Mouse (Mus musculus) stomach, embryonic 14.5 days (tissue): ENCODE results near the gene Rps5. TPM values are rescaled to one million over a fixed set of nuclear protein-coding genes. Genes with fewer than 3 reads are reported as not detected.
A peak's percentile ranks its signal among the peaks of the same experiment; 100 is the strongest.
"Not testable (repeated sequence)": the region's sequence is repeated elsewhere in the genome, so short reads cannot be mapped to it uniquely, and the experiment has no call there.

Source experiments
- ATAC-seq: fragments of 200-750 bp; cut with Nextera tagmentation; 2 replicates; pipeline ENCODE4 v1.8.0; 2017; ENCODE audit warnings: low read depth, moderate TSS enrichment; ENCODE audit not compliant: insufficient number of reproducible peaks, insufficient read depth, low FRiP score
- H3K27ac ChIP-seq: fragments of 300-500 bp; sonication (generic); 2 replicates; pipeline ENCODE4 v1.5.1; 2014; ENCODE audit warnings: mild to moderate bottlenecking, low read length, moderate library complexity, mixed read lengths
- H3K27me3 ChIP-seq: fragments of 300-500 bp; sonication (generic); 2 replicates; pipeline ENCODE4 v1.6.1; 2014; ENCODE audit warnings: low read length, control low read depth, mixed read lengths; ENCODE audit not compliant: control insufficient read depth, insufficient read depth
- H3K36me3 ChIP-seq: fragments of 300-500 bp; sonication (generic); 2 replicates; pipeline ENCODE4 v1.6.1; 2014; ENCODE audit warnings: mild to moderate bottlenecking, control low read depth, low read length, moderate library complexity, mixed read lengths; ENCODE audit not compliant: control insufficient read depth, insufficient read depth
- H3K4me1 ChIP-seq: fragments of 300-500 bp; sonication (generic); 2 replicates; pipeline ENCODE4 v1.6.1; 2014; ENCODE audit warnings: low read length, control low read depth, mixed read lengths; ENCODE audit not compliant: control insufficient read depth, insufficient read depth
- H3K4me2 ChIP-seq: fragments of 300-500 bp; sonication (generic); replicated peaks from 2 replicates; pipeline ENCODE4 v1.6.1; 2014; ENCODE audit warnings: low read depth, low read length, control low read depth
- H3K4me3 ChIP-seq: fragments of 300-500 bp; sonication (generic); 2 replicates; pipeline ENCODE4 v1.5.1; 2014; ENCODE audit warnings: low read depth, low read length, control low read depth
- H3K9ac ChIP-seq: fragments of 300-500 bp; sonication (generic); replicated peaks from 2 replicates; pipeline ENCODE4 v1.6.1; 2014; ENCODE audit warnings: low read depth, mild to moderate bottlenecking, control low read depth, low read length, moderate library complexity, mixed read lengths
- H3K9me3 ChIP-seq: fragments of 300-500 bp; sonication (generic); 2 replicates; pipeline ENCODE4 v1.6.1; 2016; ENCODE audit warnings: low read depth, low read length, control low read depth; ENCODE audit not compliant: control insufficient read depth
- WGBS: fragments of 180-500 bp; shearing (Covaris S2); extraction: QIAGEN DNeasy Blood & Tissue Kit; methylation state at CpG from one replicate; pipeline ENCODE4 v1.1.7; 2014; 5-methylcytosine and 5-hydroxymethylcytosine counted together
- polyA plus RNA-seq: library from polyadenylated mRNA; unstranded; fragments of >200 nt; fragmentation: Nextera tagmentation; extraction: Ambion mirVana; gene quantifications from 2 replicates; pipeline ENCODE4 v1.2.1, GENCODE M21; 2014

Gene Rps5
- polyA plus RNA-seq, 1 experiment from 2014 or later: 1,442 TPM

DNA sequence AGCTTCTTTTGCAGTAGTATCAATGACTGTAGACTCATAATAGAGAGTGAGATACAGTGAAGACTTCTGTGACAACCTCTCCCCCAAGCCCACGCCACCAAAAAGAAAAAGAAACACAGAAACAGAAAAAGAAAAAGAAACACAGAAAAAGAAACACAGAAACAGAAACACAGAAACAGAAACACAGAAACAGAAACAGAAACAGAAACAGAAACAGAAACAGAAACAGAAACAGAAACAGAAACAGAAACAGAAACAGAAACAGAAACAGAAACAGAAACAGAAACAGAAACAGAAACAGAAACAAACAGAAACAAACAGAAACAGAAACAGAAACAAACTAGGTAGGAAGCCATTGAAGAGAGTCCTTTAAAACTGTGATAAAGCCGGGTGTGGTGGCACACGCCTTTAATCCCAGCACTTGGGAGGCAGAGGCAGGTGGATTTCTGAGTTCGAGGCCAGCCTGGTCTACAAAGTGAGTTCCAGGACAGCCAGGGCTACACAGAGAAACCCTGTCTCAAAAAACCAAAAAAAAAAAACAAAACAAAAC lies 15.2 kb downstream of the Rps5 start:
- H3K27ac ChIP-seq, H3K4me2 ChIP-seq, H3K27me3 ChIP-seq, H3K4me3 ChIP-seq, H3K9ac ChIP-seq, H3K36me3 ChIP-seq, H3K4me1 ChIP-seq, ATAC-seq, H3K9me3 ChIP-seq: not testable (repeated sequence)
- WGBS: 92% methylated on average over 3 of the region's 4 CpGs

DNA sequence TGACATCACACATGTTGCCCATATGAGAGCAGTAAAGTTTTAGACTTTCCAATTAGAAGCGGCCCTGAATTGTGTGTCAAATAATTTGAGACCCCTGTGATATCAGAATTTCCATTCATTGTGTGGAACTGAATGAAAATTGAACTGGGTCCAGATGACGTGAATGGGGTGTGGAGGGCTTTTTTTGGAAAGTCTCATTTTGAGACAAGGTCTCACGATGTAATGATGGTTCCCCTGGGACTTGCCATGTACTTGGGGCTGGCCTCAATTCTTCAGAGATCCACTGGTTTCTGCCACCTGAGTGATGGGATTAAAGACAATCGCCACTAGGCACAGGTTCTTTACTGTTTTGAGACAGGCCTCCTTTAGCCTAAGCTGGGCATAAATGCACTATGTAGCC lies 18.5 kb downstream of the Rps5 start:
- H3K27ac ChIP-seq: no peak overlapping the region

DNA sequence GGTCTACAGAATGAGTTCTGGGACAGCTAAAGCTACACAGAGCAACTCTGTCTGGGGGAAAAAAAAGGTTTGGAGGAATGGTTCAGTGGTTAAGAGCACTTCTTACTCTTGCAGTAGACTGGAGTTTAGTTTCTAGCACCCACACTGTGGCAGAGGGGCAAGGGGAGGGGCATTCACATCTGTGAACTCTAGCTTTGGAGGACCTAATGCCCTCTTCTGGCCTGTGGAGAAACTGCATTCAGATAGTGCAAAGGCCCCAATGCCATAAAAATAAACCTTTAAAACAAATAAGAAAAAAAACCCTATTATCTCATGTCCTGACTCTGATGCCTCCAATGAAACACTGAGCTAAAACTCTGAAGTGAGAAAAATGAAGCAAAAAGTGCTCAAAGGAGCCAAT lies 21.4 kb downstream of the Rps5 start:
- Histone ChIP-seq H3K4me3 (no peak overlapping the region), H3K36me3 (no peaks in the 10 kb centered on the region), H3K4me2 (no peak overlapping the region), H3K27me3 (no peaks in the 10 kb centered on the region), H3K9me3 (no peaks in the 10 kb centered on the region), H3K27ac (no peak overlapping the region), H3K4me1 (no peaks in the 10 kb centered on the region), H3K9ac (no peak overlapping the region)
- ATAC-seq: no peak

More for the DNA sequence above, 18.5 kb downstream of the Rps5 start:
- ATAC-seq: no peak
- 88% methylated on average over 4 of the region's 4 CpGs for WGBS
- no peaks in the 10 kb centered on the region for H3K4me1 ChIP-seq
- H3K4me2 ChIP-seq: no peak overlapping the region
- no peaks in the 10 kb centered on the region for H3K9me3 ChIP-seq
- no peak overlapping the region for H3K4me3 ChIP-seq
- H3K9ac ChIP-seq: no peak overlapping the region
- no peaks in the 10 kb centered on the region for H3K27me3 ChIP-seq
- H3K36me3 ChIP-seq: no peaks in the 10 kb centered on the region

DNA sequence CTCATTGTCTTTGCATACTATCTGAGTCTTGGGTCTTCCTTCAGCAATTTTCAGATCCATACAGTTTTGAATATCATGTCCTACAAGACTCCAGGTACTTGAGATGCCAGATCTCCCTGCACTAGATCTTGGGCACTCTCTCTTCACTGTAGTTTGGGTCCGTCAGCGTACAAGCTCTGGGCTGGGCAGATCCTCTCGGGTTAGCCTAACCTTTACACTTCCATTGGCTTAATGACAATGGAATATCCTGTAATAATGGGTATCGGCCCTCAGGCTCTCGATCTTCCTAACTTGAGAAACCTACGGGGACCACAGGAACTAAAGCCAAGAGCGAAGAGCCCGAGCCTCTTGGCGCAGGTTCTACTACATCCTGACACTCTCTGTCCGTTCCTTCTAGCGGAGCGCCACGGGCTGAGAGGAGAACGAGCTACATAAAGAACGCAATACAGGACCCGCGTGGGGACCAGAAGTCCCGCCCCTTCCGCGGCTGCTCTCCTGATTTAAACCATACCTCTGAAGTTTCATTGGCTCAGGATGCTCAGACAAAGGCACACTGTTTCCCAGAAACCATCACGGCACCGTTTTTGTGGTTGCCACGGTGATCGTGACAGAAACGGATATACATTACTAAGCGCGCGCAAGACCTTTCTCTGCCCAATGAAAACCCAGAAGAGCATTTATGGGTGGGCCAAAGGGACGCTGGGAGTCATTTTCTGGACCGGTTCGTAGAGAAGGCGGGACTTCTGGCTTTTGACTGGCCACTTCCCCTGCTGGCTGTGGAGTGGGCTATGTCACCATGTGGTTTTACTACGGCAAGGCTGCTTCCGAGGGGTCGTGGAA lies 27.2 kb downstream of the Rps5 start:
- 10% methylated on average over 35 of the region's 35 CpGs for WGBS
- peak; percentile 97 for ATAC-seq
- peak overlapping the region; percentile 35 for H3K4me3 ChIP-seq

DNA sequence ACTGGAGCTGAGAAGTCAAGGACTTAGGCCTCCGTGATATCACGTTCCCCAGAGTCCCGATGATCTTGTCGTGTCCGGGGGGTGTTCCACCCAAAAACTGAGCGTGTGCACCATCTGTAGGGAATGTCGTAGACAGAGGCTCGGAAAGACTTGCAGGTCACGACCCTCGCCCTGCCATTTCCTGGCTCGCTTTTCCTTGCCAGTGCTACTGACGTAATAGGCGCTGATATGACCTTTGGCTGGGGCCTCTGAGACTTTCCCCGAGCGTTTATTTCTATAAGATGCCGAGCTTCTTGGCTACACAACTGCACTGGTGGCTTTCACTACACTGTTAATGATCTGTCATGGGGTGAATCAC lies 27.8 kb downstream of the Rps5 start:
- peak; percentile 44 for ATAC-seq
- peak overlapping the region; percentile 80 for H3K27ac ChIP-seq
- H3K27me3 ChIP-seq: no peaks in the 10 kb centered on the region
- H3K9me3 ChIP-seq: no peaks in the 10 kb centered on the region
- 3% methylated on average over 16 of the region's 16 CpGs for WGBS
- H3K4me3 ChIP-seq: peak overlapping the region; percentile 35
- H3K4me2 ChIP-seq: peak overlapping the region; percentile 74
- H3K9ac ChIP-seq: peak overlapping the region; percentile 55
- H3K36me3 ChIP-seq: no peaks in the 10 kb centered on the region
- H3K4me1 ChIP-seq: no peaks in the 10 kb centered on the region

More for the DNA sequence above, 27.2 kb downstream of the Rps5 start:
- peak overlapping the region; percentile 55 for H3K9ac ChIP-seq
- no peaks in the 10 kb centered on the region for H3K27me3 ChIP-seq
- no peaks in the 10 kb centered on the region for H3K4me1 ChIP-seq
- H3K4me2 ChIP-seq: peak overlapping the region; percentile 74
- H3K9me3 ChIP-seq: no peaks in the 10 kb centered on the region
- no peaks in the 10 kb centered on the region for H3K36me3 ChIP-seq
- H3K27ac ChIP-seq: peak overlapping the region; percentile 82

DNA sequence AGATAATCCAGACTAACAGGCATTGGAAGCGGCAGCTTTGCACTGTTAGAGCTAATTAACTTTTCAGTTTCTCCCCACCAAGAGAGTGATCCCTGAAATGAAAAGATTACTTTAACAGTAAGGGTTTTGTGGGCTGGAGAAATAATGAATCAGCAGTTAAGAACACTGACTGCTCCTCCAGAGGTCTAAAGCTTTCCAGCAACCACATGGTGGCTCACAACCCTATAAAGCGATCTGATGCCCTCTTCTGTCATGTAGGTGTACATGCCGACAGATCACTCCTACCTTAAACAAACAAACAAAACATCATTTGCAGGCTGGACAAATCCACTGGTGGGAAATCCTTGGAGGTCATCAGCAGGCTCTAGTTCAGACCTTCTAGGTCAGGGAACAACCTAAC lies 32.8 kb downstream of the Rps5 start:
- no peak overlapping the region for H3K9ac ChIP-seq
- no peaks in the 10 kb centered on the region for H3K4me1 ChIP-seq
- no peak overlapping the region for H3K4me3 ChIP-seq
- no peak overlapping the region for H3K4me2 ChIP-seq
- 47% methylated on average over 3 of the region's 3 CpGs for WGBS
- no peak for ATAC-seq
- no peaks in the 10 kb centered on the region for H3K27me3 ChIP-seq
- no peak overlapping the region for H3K27ac ChIP-seq
- H3K9me3 ChIP-seq: no peaks in the 10 kb centered on the region
- H3K36me3 ChIP-seq: no peaks in the 10 kb centered on the region

DNA sequence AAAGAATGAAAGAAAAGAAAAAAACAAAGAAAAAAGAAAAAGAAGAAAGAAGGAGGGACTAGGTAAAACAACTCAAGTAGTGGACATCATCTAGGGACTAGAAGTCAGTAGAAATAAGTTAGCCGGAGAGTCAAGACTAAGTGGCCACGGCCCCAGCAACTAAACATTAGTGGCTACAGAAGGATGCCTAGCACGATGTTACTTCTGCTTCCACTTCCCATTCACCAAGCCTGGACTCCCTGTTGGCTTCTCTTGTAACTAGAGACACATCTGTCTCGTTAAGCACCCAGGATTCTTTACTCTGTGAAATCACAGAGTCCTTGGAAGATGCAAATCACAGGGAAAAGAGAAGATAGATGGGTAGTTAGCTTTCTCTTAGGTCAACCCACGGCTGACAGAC lies 35.4 kb downstream of the Rps5 start:
- Histone ChIP-seq H3K9ac (no peak overlapping the region), H3K27ac (no peak overlapping the region), H3K9me3 (no peaks in the 10 kb centered on the region), H3K4me2 (no peak overlapping the region), H3K27me3 (no peaks in the 10 kb centered on the region), H3K36me3 (no peaks in the 10 kb centered on the region), H3K4me3 (no peak overlapping the region), H3K4me1 (no peaks in the 10 kb centered on the region)
- ATAC-seq: no peak
- WGBS: 69% methylated on average over 5 of the region's 5 CpGs

DNA sequence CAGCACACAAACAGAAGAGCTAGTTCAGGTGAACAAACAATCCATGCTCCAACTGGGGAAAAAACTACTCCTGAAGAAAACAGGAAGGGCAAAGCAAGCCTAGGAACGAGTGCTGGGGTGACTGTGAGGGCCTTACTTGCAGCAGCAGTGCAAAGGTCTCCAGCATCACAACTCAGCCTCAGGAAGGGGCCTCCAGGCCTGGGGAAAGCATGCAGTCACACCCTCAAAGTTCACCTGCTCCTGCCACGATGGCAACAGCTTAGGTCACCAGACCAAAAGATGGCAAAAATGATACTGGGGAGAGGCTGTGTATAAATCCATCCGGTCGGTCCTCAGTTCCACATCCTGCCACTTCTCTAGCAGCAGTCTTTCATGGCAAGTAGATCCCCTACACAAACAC lies 36.9 kb downstream of the Rps5 start:
- Histone ChIP-seq H3K4me1 (no peaks in the 10 kb centered on the region), H3K27ac (no peak overlapping the region), H3K4me3 (no peak overlapping the region), H3K9ac (no peak overlapping the region), H3K36me3 (no peaks in the 10 kb centered on the region), H3K27me3 (no peaks in the 10 kb centered on the region), H3K4me2 (no peak overlapping the region), H3K9me3 (no peaks in the 10 kb centered on the region)
- WGBS: 71% methylated on average over 4 of the region's 4 CpGs
- no peak for ATAC-seq

DNA sequence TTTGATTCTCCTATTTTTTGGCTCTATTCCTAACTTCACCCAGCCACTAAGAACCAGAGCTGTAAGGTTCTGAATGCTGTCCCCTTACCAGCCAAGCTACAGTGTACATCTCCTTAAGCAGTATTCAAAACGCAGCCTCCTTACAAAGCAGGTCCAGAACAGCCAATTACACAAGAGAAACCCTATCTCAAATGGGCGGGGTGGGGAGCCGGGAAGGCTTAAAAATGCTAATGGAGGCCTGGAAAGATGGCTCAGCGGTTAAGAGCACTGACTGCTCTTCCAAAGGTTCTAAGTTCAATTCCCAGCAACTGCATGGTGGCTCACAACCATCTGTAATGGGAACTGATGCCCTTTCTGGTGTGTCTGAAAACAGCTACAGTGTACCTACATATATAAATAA lies 37.6 kb downstream of the Rps5 start:
- WGBS: 33% methylated on average over 4 of the region's 4 CpGs
- H3K27ac ChIP-seq: no peak overlapping the region
- H3K4me1 ChIP-seq: no peaks in the 10 kb centered on the region
- H3K27me3 ChIP-seq: no peaks in the 10 kb centered on the region
- H3K4me3 ChIP-seq: no peak overlapping the region
- no peaks in the 10 kb centered on the region for H3K9me3 ChIP-seq
- H3K9ac ChIP-seq: no peak overlapping the region
- H3K4me2 ChIP-seq: no peak overlapping the region
- ATAC-seq: no peak
- no peaks in the 10 kb centered on the region for H3K36me3 ChIP-seq
